Mouse (Mus musculus) CH12.LX (cell line): ENCODE measurements around the gene Rnf141. TPM values are rescaled to one million over a fixed set of nuclear protein-coding genes. Genes with fewer than 3 reads are reported as not detected.

Experiments used
- DNase-seq: peaks from one replicate; pipeline ENCODE4 v3.0.0-alpha.2; 2013; ENCODE audit errors: extremely low read depth
- H3K27ac ChIP-seq: 2 replicates; pipeline ENCODE4 v1.5.1; 2012; ENCODE audit warnings: low read depth, mild to moderate bottlenecking, control low read depth, moderate library complexity; ENCODE audit not compliant: insufficient read depth
- H3K27me3 ChIP-seq: replicated peaks from 2 replicates; pipeline ENCODE3; 2012; ENCODE audit warnings: inconsistent platforms
- H3K36me3 ChIP-seq, 2 experiments: replicated peaks in 1 of 2; 2 replicates each; pipeline versions ENCODE3 to v1.6.1; 2012; ENCODE audit warnings: inconsistent platforms in 1 of 2, low read length in 1 of 2, mild to moderate bottlenecking in 1 of 2, mixed read lengths in 1 of 2, moderate library complexity in 1 of 2; ENCODE audit not compliant: control insufficient read depth in 1 of 2, insufficient read depth in 1 of 2
- H3K4me1 ChIP-seq, 2 experiments: 2 replicates each; pipeline ENCODE4 v1.6.1; 2012; ENCODE audit warnings: inconsistent platforms in 1 of 2, moderate library complexity in 1 of 2; ENCODE audit not compliant: insufficient read depth in 2 of 2, control insufficient read depth in 1 of 2
- H3K4me2 ChIP-seq: 2 replicates; pipeline ENCODE4 v1.6.1; 2012; ENCODE audit warnings: low read depth, mild to moderate bottlenecking, control low read depth; ENCODE audit not compliant: poor library complexity, insufficient read depth, severe bottlenecking
- H3K4me3 ChIP-seq, 3 experiments: fragments of 150-350 bp in 1 of 3; sonication (generic) in 1 of 3; replicated peaks in 1 of 3; 2 replicates each; pipeline versions ENCODE3 to v1.5.1; 2011 to 2012; ENCODE audit warnings: low read depth in 2 of 3, low read length in 2 of 3, mild to moderate bottlenecking in 2 of 3, moderate library complexity in 2 of 3, control low read depth in 1 of 3, improper control_type of control experiment in 1 of 3, inconsistent platforms in 1 of 3, mixed read lengths in 1 of 3; ENCODE audit not compliant: poor library complexity in 1 of 3
- H3K79me2 ChIP-seq: replicated peaks from 2 replicates; pipeline ENCODE4 v1.6.1; 2012; ENCODE audit warnings: mild to moderate bottlenecking, moderate library complexity; ENCODE audit not compliant: control insufficient read depth, poor library complexity, insufficient read depth, severe bottlenecking; ENCODE audit errors: extremely low read depth
- H3K9ac ChIP-seq: 2 replicates; pipeline ENCODE4 v1.6.1; 2012; ENCODE audit warnings: low read depth, mild to moderate bottlenecking, control low read depth, moderate library complexity; ENCODE audit not compliant: insufficient read depth
- H3K9me3 ChIP-seq: replicated peaks from 2 replicates; pipeline ENCODE3; 2012; ENCODE audit warnings: low read length, inconsistent platforms, mixed read lengths
- BHLHE40 ChIP-seq: IDR thresholded peaks from 2 replicates; pipeline ENCODE4 v1.6.1; 2011; ENCODE audit warnings: mild to moderate bottlenecking, low read depth, low read length, improper control_type of control experiment
- CHD2 ChIP-seq: IDR thresholded peaks from 2 replicates; pipeline ENCODE4 v1.6.1; 2011; ENCODE audit warnings: low read length, improper control_type of control experiment
- CTCF ChIP-seq, 2 experiments: IDR thresholded peaks in 1 of 2; conservative IDR thresholded peaks in 1 of 2; 2 replicates each; pipeline ENCODE4 v1.5.1; 2011 to 2012; ENCODE audit warnings: low read depth in 2 of 2, low read length in 2 of 2, improper control_type of control experiment in 1 of 2, inconsistent platforms in 1 of 2, mild to moderate bottlenecking in 1 of 2, moderate library complexity in 1 of 2
- E2F4 ChIP-seq: IDR thresholded peaks from 2 replicates; pipeline ENCODE4 v1.6.1; 2011; ENCODE audit warnings: low read depth, low read length, improper control_type of control experiment; ENCODE audit not compliant: insufficient replicate concordance
- ELF1 ChIP-seq: IDR thresholded peaks from 2 replicates; pipeline ENCODE4 v1.6.1; 2014; ENCODE audit warnings: low read depth, mild to moderate bottlenecking, inconsistent platforms, low read length, improper control_type of control experiment
- EP300 ChIP-seq: IDR thresholded peaks from 2 replicates; pipeline ENCODE4 v1.6.1; 2011; ENCODE audit warnings: low read length, improper control_type of control experiment
- GABPA ChIP-seq: IDR thresholded peaks from 2 replicates; pipeline ENCODE4 v1.6.1; 2012; ENCODE audit warnings: low read depth, low read length, improper control_type of control experiment, inconsistent platforms; ENCODE audit not compliant: insufficient replicate concordance
- HCFC1 ChIP-seq: IDR thresholded peaks from 2 replicates; pipeline ENCODE4 v1.6.1; 2012; ENCODE audit warnings: low read depth, mild to moderate bottlenecking, inconsistent platforms, low read length, improper control_type of control experiment
- JUN ChIP-seq: IDR thresholded peaks from 2 replicates; pipeline ENCODE4 v1.6.1; 2011; ENCODE audit warnings: low read depth, mild to moderate bottlenecking, low read length, improper control_type of control experiment, moderate library complexity; ENCODE audit not compliant: insufficient read depth
- MAFK ChIP-seq: IDR thresholded peaks from 2 replicates; pipeline ENCODE4 v1.6.1; 2011; ENCODE audit warnings: low read length, improper control_type of control experiment; ENCODE audit not compliant: insufficient replicate concordance
- MAX ChIP-seq: IDR thresholded peaks from 2 replicates; pipeline ENCODE4 v1.6.1; 2011; ENCODE audit warnings: low read length, improper control_type of control experiment
- MEF2A ChIP-seq: IDR thresholded peaks from 2 replicates; pipeline ENCODE4 v1.6.1; 2014; ENCODE audit warnings: low read depth, mild to moderate bottlenecking, inconsistent platforms, low read length, improper control_type of control experiment, borderline replicate concordance
- MYC ChIP-seq: IDR thresholded peaks from 2 replicates; pipeline ENCODE4 v1.6.1; 2011; ENCODE audit warnings: low read depth, mild to moderate bottlenecking, improper control_type of control experiment, low read length
- NELFE ChIP-seq: IDR thresholded peaks from 2 replicates; pipeline ENCODE4 v1.6.1; 2011; ENCODE audit warnings: low read depth, low read length, improper control_type of control experiment
- NRF1 ChIP-seq: IDR thresholded peaks from 2 replicates; pipeline ENCODE4 v1.6.1; 2014; ENCODE audit warnings: low read depth, mild to moderate bottlenecking, inconsistent platforms, low read length, improper control_type of control experiment, moderate library complexity
- RAD21 ChIP-seq: IDR thresholded peaks from 2 replicates; pipeline ENCODE4 v1.6.1; 2011; ENCODE audit warnings: low read depth, mild to moderate bottlenecking, low read length, improper control_type of control experiment, moderate library complexity
- RCOR1 ChIP-seq: conservative IDR thresholded peaks from 2 replicates; pipeline ENCODE4 v1.6.1; 2012; ENCODE audit warnings: low read depth, mild to moderate bottlenecking, inconsistent platforms, low read length, improper control_type of control experiment
- TBP ChIP-seq: conservative IDR thresholded peaks from 2 replicates; pipeline ENCODE4 v1.6.1; 2011; ENCODE audit warnings: low read depth, low read length, improper control_type of control experiment
- TCF12 ChIP-seq: IDR thresholded peaks from 2 replicates; pipeline ENCODE4 v1.6.1; 2014; ENCODE audit warnings: low read depth, mild to moderate bottlenecking, inconsistent platforms, low read length, improper control_type of control experiment
- UBTF ChIP-seq: IDR thresholded peaks from 2 replicates; pipeline ENCODE4 v1.6.1; 2012; ENCODE audit warnings: low read depth, mild to moderate bottlenecking, inconsistent platforms, low read length, improper control_type of control experiment, moderate library complexity
- USF2 ChIP-seq: conservative IDR thresholded peaks from 2 replicates; pipeline ENCODE4 v1.6.1; 2011; ENCODE audit warnings: low read depth, low read length, improper control_type of control experiment
- ZC3H11A ChIP-seq: IDR thresholded peaks from 2 replicates; pipeline ENCODE4 v1.6.1; 2012; ENCODE audit warnings: low read depth, mild to moderate bottlenecking, inconsistent platforms, low read length, improper control_type of control experiment
- ZKSCAN1 ChIP-seq: IDR thresholded peaks from 2 replicates; pipeline ENCODE4 v1.6.1; 2012; ENCODE audit warnings: low read depth, inconsistent platforms, low read length, improper control_type of control experiment, borderline replicate concordance
- ZMIZ1 ChIP-seq: IDR thresholded peaks from 2 replicates; pipeline ENCODE4 v1.6.1; 2012; ENCODE audit warnings: low read depth, mild to moderate bottlenecking, inconsistent platforms, low read length, improper control_type of control experiment
- dilution Hi-C: fragments of 300-500 bp; cut with MboI; formaldehyde crosslinking; loops from 2 replicates; pipeline ENCODE4 v1.14.3; 2020; ENCODE audit warnings: low sequenced_read_pairs; ENCODE audit not compliant: extremely low pct_unique_long_range_greater_than_20kb, extremely low pct_ligation_motif_present
- in situ Hi-C: fragments of 300-500 bp; cut with MboI; formaldehyde crosslinking; loops from 3 replicates; pipeline ENCODE4 v1.14.3; 2019; ENCODE audit warnings: low sequenced_read_pairs, low pct_ligation_motif_present, low pct_unique_long_range_greater_than_20kb, mixed read lengths
- polyA plus RNA-seq: library from polyadenylated mRNA; unstranded; fragments of >175 nt; gene quantifications from 2 replicates; pipeline ENCODE4 v1.2.1, GENCODE M21; 2012; ENCODE audit warnings: low read depth; ENCODE audit not compliant: insufficient read length
- total RNA-seq, 2 experiments: library from RNA; depleted of rRNA; stranded (reverse); fragments of 300-350 nt in 1 of 2; fragments of >200 nt in 1 of 2; gene quantifications; 2 replicates each; pipeline ENCODE4 v1.2.3; 2012 to 2014

Gene Rnf141
- total and polyA plus RNA-seq, 3 experiments, result 16.1 to 21.5 (median 18.1) TPM

GRCm38 (mm10) chr7:110823593-110823992 is 20.7 kb downstream of the Rnf141 start:
- DNase-seq, result no peak
- in situ Hi-C loops, result no loop called here
- H3K4me2 ChIP-seq, result no peak overlapping the region

GRCm38 (mm10) chr7:110823076-110823475 is 21.2 kb downstream of the Rnf141 start:
- Histone ChIP-seq H3K9ac (no peak overlapping the region), H3K27ac (no peak overlapping the region)
- TF ChIP-seq RCOR1, result no peak
- TF ChIP-seq CTCF (conservative IDR thresholded peaks at IDR 0.05 in 1 of 2, IDR thresholded peaks at IDR 0.05 in 1 of 2; ENCODE audit: low read depth in 2 of 2, low read length in 2 of 2), result no peak
- no peak for TF ChIP-seq ZKSCAN1
- no peak for TF ChIP-seq MEF2A
- no peak for TF ChIP-seq GABPA
- TF ChIP-seq E2F4, result no peak
- TF ChIP-seq, all 38 proteins: peak for 0
- dilution Hi-C loops, result no loop called here
- H3K4me3 ChIP-seq, result no peak overlapping the region
- peaks cover 5% of the 10 kb centered on the region in 2 experiments; a peak in 2 of 4 replicates for H3K4me1 ChIP-seq
- H3K27me3 ChIP-seq, result no peaks in the 10 kb centered on the region
- no peak for DNase-seq
- no peak overlapping the region for H3K4me2 ChIP-seq
- peaks cover 21 to 74% of the 10 kb centered on the region in 2 experiments for H3K36me3 ChIP-seq
- in situ Hi-C loops, result no loop called here
- no peaks in the 10 kb centered on the region for H3K9me3 ChIP-seq
- H3K79me2 ChIP-seq, result no peaks in the 10 kb centered on the region

More at GRCm38 (mm10) chr7:110823593-110823992, 20.7 kb downstream of the Rnf141 start:
- TF ChIP-seq HCFC1 (no peak), NRF1 (no peak)
- no peak overlapping the region for H3K4me3 ChIP-seq
- dilution Hi-C loops, result no loop called here
- H3K79me2 ChIP-seq, result no peaks in the 10 kb centered on the region
- no peaks in the 10 kb centered on the region for H3K27me3 ChIP-seq
- no peak overlapping the region for H3K27ac ChIP-seq
- no peak overlapping the region for H3K9ac ChIP-seq
- peaks cover 22 to 73% of the 10 kb centered on the region in 2 experiments for H3K36me3 ChIP-seq
- H3K4me1 ChIP-seq, result peaks cover 5% of the 10 kb centered on the region in 2 experiments; a peak in 2 of 4 replicates
- no peaks in the 10 kb centered on the region for H3K9me3 ChIP-seq

- no peak overlapping the region for H3K4me2 ChIP-seq
- H3K4me1 ChIP-seq, result peaks cover 5% of the 10 kb centered on the region in 2 experiments; a peak in 2 of 4 replicates
- peaks cover 21 to 74% of the 10 kb centered on the region in 2 experiments for H3K36me3 ChIP-seq
Observed at GRCm38 (mm10) chr7:110822055-110822454, 22.2 kb downstream of the Rnf141 start.

More at GRCm38 (mm10) chr7:110822055-110822454, 22.2 kb downstream of the Rnf141 start:
- in situ Hi-C loops, result no loop called here
- TF ChIP-seq UBTF (no peak), NRF1 (no peak), TBP (no peak), MYC (no peak), CHD2 (no peak), JUN (no peak), USF2 (no peak), ZC3H11A (no peak), ELF1 (no peak), MAX (no peak), MAFK (no peak), RAD21 (no peak), CTCF (conservative IDR thresholded peaks at IDR 0.05 in 1 of 2, IDR thresholded peaks at IDR 0.05 in 1 of 2; ENCODE audit: low read depth in 2 of 2, low read length in 2 of 2) (no peak), EP300 (no peak), TCF12 (no peak), ZMIZ1 (no peak), BHLHE40 (no peak), NELFE (no peak)
- Histone ChIP-seq H3K4me3 (no peak overlapping the region), H3K79me2 (no peaks in the 10 kb centered on the region), H3K9ac (no peak overlapping the region), H3K9me3 (no peaks in the 10 kb centered on the region), H3K27ac (no peak overlapping the region), H3K27me3 (no peaks in the 10 kb centered on the region)
- dilution Hi-C loops, result no loop called here
- DNase-seq, result no peak
